Mouse (Mus musculus) A20 (cell line): ENCODE results near the gene Ccdc185.

Experiments used
- DNase-seq: peaks from one replicate; pipeline ENCODE4 v3.0.0-alpha.2; 2011; ENCODE audit warnings: low read depth, low spot score

Gene Ccdc185

DNA sequence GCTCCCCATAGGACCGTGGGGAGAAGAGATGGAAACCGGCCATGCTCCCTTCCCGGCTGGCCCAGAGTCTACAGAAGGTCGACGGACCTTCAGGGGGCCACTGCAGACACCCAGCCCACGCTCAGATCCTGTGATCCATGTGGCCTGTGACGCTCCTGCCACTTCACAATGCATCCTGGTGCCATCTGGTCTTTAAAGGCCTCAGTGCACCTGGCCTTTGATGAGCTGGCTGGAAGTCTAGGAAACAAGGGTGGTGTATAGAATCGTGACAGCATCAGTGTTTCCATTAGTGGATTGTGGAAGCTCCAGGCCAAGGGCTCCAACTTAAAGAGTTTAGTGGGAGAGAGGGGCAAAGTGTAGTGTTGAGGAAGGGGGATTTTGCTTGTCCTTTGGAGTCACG lies at the start of gene Ccdc185:
TSS of gene Ccdc185 (minus strand) at position 101 of the 400 bp plus-strand sequence.
- no peak for DNase-seq

DNA sequence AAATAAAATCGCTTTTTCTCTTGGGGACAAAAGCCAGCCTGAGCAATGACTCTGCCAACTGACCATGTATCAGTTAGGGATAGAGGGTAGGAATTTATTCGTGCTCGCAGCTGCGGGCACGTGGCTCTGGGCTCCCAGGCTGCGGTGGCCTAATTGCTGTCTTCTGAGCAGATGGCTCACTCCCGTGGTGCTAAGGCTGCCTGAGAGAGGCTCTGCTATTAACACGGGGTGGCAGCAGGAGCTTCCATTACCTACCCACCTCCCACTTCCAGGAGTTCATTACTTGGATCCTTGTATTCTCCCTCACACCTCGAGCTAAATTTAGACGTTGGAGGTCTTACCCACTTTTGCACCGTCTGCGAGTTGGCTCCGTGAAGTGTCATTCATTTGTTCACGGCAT lies 48.1 kb upstream of the Ccdc185 start:
- DNase-seq, result no peak

DNA sequence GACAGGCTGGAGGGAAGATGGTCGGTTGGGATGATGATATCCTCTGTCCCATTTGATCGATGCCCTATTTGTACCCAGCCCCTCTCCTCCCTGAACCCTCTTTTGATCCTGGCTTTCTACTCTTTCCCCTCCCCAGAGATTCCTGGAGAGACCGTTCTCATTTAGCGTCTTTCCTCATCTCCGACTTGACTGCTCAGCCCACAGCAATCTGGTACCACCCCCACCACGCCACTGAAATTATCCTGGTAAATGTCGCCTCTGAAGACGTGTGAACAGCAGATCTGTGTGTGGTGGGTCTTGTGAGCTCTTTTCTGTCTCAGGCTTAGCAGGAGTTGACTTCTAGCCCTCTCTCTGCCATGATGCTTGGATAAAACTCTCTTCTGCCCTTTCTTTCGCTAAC lies 45.6 kb upstream of the Ccdc185 start:
- no peak for DNase-seq

DNA sequence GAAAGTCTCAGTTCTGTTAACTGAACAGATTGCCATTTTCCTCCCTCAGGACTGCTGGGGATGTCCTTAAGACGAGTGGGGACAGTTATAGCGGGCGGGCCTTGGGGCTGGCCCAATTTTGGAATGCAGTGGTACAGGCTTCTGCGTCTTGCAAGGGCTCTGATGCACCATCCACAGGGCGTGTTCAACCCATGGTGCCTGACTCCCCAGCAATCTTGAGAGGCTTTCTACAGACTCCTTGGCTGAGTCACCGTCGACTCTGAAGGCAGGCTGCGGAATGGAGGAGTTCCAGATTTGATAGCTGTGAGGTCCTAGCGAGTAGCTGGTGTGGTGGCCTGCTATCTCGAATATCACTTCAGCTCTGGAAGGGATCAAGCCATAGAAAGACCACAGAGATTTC lies 45.2 kb upstream of the Ccdc185 start:
- DNase-seq, result no peak

DNA sequence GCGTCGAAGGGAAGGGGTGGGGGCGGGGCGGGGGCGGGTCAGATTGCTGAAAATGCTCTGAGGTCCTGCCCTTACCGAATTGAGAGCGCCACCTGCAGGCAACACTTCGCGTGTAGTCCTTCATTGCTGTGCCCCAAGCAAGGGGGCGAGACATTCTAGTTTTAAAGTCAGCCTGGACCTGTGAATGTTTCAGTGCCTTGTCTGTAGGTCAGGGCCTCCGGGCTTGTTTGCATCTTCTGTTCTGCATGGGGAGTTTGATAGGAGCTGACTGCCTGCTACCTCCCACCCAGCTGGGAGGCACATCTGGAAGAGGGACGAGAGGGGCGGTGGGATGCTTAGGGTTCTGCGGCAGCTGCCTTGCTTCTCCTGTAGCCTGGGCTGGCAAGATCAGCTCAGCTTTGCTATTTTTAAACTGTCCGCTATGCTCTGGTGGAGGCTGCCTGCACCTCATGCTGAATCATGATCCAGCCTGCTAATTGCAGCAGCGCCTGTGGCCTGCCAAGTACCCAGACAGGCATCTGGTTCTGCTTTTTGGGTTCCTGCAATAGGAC lies 43.6 kb upstream of the Ccdc185 start:
- DNase-seq, result peak; percentile 92

DNA sequence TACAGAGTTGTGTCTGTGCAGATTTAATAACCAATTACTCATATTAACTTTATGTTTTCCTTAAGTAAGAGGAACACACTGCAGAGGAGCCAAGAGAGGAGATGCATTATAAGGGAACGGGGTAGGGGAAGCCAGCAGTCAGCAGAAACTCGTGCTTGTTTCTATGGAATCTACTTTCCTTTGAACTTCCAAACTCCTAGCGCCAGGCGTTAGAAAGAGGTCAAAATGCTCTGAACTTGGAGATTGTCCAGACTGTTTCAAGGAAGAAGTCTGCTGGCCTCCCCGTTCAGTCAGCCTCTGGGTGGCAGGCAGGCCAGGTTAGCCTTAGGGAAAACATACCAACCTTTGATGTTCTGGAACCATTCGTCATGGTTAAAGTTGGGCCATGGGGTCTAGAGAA lies 39.9 kb upstream of the Ccdc185 start:
- no peak for DNase-seq

DNA sequence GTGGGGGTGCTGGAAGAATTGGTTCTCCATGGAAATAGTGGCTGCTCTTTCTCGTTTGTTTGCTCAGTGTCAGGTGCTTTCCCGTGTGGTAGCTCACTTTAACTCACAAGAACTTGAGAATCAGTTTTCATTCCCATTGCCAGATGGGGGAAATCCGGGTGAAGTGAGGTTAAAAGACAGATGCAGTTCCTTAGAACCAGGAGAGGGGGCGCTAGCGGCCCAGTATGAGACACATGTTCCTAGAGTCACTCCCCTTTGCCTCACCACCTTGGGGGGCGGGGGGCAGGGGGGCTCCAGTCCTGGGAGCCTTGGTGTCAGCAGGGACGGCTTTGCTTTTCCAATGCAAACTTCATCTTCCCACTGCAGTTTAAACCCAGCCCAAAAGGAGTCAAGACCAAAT lies 38.0 kb upstream of the Ccdc185 start:
- peak; percentile 39 for DNase-seq

DNA sequence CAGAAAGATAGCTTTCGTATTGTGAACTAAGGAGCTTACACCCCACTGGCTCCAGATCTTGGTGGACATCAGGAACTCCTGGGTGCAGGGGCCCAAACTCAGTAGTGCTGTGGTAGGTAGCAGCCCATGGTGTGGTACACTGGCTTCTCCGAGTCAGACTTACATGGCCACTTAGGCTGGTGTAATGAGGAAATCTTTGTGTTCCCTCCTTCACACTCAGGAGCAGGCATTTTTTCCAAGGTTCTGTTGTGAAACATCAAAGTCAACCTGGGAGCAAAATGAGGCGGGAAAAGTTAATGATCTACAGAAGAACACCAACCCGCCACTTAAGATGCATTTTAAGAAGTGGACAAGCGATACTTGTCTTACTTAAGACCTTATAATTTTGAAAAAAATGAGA lies 36.5 kb upstream of the Ccdc185 start:
- DNase-seq, result no peak

DNA sequence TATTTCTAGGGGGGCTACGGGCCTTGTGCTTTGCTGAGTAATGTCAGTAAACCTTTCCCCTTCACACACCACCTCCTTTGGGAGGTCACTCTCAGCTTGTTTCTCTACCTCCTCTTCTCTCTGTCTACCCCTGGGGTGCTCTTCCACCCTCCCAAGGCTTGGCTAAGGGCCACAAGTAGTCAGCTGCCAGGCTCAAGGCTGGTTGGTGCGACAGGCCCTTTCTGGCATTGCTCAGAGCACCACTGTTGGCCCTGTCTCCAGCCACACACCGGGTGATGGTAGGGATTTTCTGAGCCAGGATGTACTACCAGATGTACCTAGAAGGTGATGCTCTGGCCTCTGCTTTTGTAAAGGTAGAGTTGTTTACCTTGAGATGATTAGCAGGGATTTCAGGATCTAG lies 35.8 kb upstream of the Ccdc185 start:
- no peak for DNase-seq

DNA sequence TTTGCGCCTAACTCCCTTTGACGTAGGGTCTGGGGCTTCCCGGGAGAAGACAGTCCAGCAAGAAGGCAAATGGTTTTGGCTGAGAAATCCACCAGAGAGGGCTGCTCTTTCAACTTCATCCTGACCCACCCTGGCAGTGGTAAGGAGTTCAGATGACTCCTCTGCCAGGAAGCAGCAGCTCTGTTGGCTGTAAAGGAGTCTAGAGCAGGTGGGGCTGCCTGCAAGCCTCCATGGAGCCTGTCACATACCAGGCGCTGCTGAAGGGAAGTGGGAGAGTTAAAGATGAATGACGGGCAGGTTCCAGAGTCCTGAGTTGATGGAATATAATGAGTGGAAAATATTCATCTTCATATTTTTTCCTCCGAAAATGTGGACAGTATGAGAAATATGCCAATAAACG lies 34.8 kb upstream of the Ccdc185 start:
- DNase-seq, result no peak

DNA sequence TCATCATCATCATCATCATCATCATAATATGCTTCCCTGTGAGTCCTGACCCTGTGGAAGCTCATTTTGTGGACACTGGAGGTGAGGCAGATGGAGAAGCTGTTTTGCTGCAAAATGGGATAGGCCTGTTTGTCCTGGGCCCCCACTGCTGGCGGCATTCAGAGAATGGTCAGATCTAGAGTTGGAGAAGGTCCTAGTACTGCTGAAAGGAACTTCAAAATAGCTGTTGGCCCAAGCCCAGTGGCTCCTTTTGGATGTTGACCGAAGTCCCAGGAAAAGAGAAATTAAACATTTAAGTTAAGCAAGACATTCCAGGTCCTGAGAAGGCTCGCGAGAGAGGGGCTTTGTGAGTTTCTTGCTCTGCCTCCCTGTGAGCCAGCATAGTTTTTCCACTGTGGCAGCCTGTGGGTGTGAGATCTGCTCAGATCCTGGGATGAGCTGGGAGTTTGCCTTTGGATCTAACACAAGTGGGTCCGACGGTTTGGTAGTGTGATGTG lies 30.1 kb upstream of the Ccdc185 start:
- DNase-seq, result no peak

DNA sequence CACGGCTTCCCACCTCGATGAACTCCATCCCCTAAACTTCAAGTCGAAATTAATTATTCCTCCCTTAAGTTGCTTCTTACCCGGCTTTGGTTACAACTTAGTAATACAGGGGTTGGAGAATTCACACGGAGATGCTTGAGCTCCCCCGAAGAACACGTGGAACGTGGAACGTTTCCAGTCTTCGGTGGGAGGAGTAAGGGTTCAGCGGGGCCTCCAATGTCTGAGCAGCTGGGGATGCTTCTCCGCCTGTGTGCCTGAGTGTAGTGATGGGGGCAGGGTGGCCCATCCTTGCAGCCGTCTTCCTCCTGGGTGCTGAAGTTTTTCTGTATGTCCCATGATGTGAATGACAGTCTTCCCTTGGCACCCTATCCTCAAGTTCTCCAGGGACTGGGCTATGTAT lies 29.2 kb upstream of the Ccdc185 start:
- no peak for DNase-seq

DNA sequence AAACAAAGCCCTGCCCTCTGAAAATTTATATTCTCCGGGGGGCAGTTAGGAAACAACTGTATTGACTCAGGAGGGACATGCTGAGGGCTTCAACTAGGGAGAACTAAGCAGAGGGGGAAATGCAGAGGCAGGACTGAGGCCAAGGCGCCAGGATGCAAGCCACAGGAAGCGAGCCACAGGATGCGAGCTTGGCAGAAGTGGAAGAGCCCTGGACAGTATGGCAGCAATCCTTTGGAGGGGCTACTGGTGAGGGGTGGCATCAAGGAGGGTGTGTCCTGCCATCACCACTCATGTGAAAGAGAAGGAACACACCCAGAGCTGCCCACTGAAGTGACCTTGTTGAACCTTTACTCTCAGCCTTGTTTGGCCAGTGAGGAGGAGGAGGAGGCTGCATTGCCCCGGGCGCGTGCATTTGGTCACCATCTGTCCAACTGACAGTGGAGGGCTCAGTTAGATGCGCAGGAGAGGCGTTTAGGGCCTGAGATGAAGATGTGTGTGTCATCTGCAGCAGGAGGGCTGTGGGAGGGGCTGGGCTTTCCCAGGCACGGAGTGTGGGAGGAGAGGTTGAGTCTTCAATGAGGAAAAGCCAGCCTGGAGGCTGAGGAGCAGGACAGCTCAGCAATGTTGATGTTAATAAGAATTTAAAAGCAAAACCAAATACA lies 27.9 kb upstream of the Ccdc185 start:
- DNase-seq, result no peak

DNA sequence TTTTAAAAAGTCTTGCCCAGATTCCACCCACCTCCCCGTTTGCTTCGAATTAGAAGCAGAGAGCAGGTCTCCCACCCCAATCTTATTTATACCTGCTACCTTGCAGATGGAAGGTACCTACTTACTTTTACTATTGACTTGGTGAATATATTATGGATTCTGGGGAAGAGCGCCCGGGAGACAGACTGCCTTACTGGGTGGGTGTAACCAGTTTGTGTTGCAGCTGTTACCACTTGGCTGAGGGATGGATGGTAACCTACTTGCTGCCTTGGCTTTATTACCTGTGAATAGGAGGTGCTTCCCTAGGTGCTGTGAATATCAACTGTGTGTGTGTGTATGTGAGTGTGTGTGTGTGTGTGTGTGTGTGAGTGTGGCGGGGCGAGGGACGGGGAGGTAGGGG lies 26.6 kb upstream of the Ccdc185 start:
- no peak for DNase-seq

DNA sequence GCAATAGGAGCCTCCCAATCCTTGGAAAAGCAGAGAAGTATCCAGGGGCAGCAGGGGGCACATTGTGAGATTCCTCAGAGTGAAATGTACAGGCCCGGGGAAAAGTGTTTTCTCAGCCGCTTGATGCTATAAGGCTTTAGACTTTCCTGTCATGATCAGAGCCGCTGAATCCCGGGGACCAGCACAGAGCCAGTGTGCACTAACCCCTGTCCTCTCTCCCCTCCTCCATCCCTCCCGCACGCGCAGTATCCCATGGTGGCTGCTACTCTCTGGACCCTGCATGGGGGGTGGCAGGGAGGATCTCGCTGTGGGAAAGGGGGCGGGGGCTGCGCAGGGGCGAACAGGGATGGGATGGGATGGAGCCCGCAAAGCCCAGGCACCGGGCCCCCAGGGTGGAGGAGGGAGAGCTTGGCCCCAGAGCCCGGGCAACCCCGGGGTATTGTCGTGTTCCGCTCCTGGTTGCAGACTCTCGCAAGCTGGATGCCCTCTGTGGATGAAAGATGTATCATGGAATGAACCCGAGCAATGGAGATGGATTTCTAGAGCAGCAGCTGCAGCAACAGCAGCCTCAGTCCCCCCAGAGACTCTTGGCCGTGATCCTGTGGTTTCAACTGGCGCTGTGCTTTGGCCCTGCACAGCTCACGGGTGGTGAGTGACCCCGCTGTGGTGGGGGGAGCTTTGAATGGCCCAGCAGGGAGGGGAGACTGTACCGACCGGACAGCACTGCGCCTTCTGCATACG lies 15.7 kb upstream of the Ccdc185 start:
- DNase-seq, result peak; percentile 6

DNA sequence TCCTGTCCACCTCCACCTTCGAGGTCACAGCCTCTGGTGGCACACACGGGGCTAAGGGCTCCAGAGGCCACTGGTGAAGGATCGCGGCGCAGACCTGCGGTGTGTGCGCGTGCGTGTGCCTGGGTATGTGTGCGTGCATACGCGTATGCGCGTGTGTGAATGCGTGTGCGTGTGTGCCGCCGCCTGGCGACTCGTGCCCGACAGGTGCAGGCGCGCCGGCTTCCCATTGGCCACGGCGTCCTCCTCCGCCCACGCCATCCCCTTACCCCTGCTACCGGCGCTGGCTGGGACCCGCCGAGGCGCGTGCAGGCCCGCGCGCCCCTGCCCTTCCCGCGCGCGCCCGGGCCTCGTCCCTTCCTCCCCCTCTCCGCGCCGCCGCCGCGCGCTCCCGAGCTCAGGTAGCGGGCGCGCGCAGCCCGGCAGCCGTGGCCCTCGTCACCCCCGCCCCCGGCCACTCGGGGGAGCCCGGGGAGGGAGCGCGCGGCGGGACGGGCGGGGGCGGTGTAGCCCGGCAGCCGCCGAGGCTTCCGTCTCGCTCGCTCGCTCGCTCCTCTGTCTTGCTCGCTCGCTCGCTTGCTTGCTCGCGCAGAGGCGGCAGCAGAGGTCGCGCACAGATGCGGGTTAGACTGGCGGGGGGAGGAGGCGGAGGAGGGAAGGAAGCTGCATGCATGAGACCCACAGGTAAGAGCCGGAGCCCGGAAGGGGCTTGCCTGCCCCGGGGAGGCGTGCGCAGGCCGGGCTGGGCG lies 14.9 kb upstream of the Ccdc185 start, which contains the start of gene Susd4:
TSS of gene Susd4 (plus strand) at position 145 of the 746 bp plus-strand sequence.
- DNase-seq, result peak; percentile 74

DNA sequence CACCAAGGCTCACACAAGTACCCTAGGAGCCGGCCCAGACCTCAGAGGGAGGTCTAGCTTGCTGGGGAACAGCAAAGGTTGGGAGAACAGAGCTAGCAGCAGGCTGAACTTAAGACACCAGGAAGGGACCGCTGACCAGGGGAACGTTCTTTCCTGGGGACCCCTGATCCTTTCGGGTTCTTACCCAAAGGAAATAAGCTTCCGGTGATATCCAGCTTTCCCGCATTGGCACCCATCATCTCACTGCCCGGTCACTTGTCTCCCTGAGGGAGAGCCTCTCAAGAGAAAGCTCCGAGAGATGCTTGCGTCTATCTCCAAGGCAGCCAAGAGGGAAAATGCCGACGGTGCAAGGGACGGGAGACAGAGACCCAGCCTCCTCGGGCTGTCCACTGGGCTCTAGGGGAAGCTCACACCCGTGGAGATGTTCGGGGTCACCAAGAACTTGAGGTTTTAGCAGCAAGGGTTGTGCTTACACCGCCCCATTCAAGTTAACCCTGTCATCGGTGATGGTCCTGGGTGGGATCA lies 14.3 kb upstream of the Ccdc185 start:
- DNase-seq, result no peak

DNA sequence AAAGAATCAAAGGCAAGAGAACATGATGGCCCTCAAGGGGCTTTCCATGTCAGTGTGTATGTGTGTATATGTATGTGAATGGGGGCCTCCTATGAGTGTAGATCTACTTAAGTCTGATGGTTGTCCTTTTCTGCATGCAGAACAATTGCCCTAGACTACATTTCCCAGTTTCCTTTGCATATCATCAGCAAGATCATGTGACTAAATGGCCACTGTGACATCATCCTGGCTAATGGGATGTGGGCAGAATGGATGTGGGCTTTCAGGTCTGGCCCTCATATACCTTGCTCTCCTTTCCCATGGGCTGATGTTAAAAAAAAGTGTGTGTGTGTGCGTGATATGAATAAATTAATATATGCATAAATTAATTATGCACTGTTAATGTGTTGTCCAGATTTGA lies 9.8 kb upstream of the Ccdc185 start:
- DNase-seq, result no peak

DNA sequence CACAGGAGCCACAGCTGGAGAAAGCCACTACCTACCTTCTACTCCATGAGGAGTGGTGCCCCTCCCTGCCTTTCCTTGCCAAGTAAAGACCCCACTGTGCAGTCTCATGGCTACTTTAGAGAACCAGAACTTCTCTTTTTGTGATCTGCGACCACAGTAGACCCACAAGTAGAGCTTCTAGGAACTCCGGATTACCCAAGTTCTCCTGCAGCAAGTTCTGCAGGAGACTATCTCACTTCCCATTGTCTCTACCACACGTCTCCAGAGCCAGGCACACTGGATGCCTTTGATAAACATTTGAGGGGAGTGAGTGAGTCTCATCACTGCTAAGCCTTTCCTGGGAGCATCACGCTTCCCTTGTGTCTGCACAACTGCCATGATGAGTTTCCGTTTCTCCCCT lies 5.9 kb upstream of the Ccdc185 start:
- DNase-seq, result no peak

DNA sequence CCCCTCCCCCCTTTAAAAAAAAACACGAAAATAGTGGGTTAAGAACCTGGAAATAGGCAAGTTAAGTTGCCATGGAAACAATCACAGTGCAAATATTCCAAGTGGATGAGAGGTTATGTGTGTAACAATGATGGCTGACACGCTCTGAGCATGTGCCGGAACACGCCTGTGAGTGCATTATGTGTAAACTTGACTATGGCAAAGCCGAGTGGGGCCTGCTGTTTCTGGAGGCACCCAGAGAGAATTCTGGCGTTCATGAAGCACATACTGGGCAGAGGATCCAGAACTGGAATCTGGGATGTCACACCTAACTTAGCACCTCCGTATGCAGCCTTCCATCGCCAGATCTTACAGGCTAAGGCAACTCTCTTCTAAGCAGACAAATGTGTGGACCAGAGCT lies 4.7 kb upstream of the Ccdc185 start:
- no peak for DNase-seq

DNA sequence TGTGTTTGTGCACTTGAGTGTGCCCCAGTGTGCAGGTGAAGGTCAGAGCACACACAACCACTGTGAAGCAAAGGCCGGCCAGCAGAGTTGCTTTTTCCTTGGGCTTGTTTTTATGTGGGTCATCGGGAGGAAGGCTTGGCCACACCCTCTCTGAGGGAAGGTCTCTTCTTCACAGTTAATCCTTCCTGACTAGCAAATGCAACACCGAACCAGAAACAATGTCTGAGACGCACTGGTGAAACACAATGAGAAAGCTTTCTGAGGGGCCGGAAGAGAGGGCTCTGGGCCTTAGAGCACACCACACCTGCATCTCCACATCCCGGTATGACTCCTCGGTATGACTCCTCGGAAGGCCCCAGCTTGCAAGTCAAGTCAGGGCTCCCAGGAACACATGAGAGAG lies 2.3 kb upstream of the Ccdc185 start:
- DNase-seq, result no peak

DNA sequence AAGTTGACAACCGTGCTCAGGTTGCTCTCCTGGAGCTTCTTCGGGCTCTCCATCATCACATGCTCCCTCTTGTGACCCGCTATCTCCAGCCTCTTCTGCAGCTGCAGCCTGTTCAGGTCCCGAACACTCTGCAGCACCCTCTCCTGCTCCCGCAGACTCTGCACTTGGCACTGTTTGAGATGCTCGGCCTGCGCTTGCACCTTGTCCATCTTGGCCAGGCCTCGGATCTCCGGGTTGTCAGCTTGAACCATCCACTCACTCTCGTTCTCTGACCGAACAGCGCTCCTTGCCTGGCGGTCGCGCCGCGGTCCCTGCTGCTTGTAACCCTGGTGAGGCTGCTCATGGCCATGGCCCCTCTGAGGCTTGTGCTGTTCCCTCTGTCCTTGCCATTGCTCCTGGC lies 1.1 kb downstream of the Ccdc185 start:
- no peak for DNase-seq
